Mouse (Mus musculus): ENCODE data around the gene Mxra7.
A peak's percentile ranks its signal among the peaks of the same experiment; 100 is the strongest.

Gene Mxra7

DNA sequence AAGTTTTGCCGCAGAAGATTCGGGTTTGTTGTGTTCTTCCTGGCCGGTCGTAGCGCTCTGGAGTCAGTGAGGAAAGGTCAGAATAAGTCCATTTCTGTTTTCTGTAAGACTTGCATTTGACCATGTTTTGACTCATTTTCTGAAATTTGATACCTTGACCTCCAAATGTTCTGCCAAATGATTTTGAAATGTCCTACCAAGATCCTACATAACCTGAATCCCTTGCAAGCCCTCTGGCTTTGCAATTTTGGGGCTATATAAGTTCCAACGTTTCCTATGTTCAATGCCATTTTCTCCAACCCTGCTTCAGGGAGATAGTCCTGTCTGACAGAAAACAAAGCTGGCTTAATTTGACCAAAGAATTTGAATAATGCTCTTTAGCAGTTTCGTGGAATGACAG is 63.5 kb downstream of the Mxra7 start:
- DNase-seq, result no peak

GRCm38 (mm10) chr11:116755191-116755590 is 72.7 kb downstream of the Mxra7 start:
- DNase-seq, result peak; percentile 51 to 63

GRCm38 (mm10) chr11:116753674-116754470 is 74.0 kb downstream of the Mxra7 start:
- no peak for DNase-seq

All from lung, postnatal 4 days (tissue).